Mouse (Mus musculus) limb, embryonic 10.5 days (tissue): ENCODE results near the gene Zfp771. TPM values are rescaled to one million over a fixed set of nuclear protein-coding genes. Genes with fewer than 3 reads are reported as not detected.

ENCODE experiments used
- DNase-seq: peaks from one replicate; pipeline ENCODE4 v3.0.0-alpha.2; 2017; ENCODE audit warnings: low spot score
- H3K27ac ChIP-seq: fragments of 300-500 bp; sonication (generic); 2 replicates; pipeline ENCODE4 v1.5.1; 2016; ENCODE audit warnings: mild to moderate bottlenecking
- H3K27me3 ChIP-seq: fragments of 300-500 bp; sonication (generic); 2 replicates; pipeline ENCODE4 v1.6.1; 2016; ENCODE audit warnings: low read depth, mild to moderate bottlenecking; ENCODE audit not compliant: poor library complexity, severe bottlenecking
- H3K36me3 ChIP-seq: fragments of 300-500 bp; sonication (generic); 2 replicates; pipeline ENCODE4 v1.6.1; 2016; ENCODE audit warnings: mild to moderate bottlenecking, moderate library complexity
- H3K4me1 ChIP-seq: fragments of 300-500 bp; sonication (generic); 2 replicates; pipeline ENCODE4 v1.6.1; 2016
- H3K4me3 ChIP-seq: fragments of 300-500 bp; sonication (generic); 2 replicates; pipeline ENCODE4 v1.5.1; 2016; ENCODE audit warnings: mild to moderate bottlenecking, moderate library complexity
- H3K9me3 ChIP-seq: fragments of 300-500 bp; sonication (generic); replicated peaks from 2 replicates; pipeline ENCODE4 v1.6.1; 2016; ENCODE audit warnings: mild to moderate bottlenecking
- WGBS: fragments of 180-500 bp; shearing (Covaris S2); methylation state at CpG from one replicate; pipeline ENCODE4 v1.1.7; 2016; 5-methylcytosine and 5-hydroxymethylcytosine counted together
- polyA plus RNA-seq: library from polyadenylated mRNA; unstranded; fragments of >200 nt; fragmentation: Nextera tagmentation; extraction: Ambion mirVana; gene quantifications from 2 replicates; pipeline ENCODE4 v1.2.1, GENCODE M21; 2016

The Zfp771 gene
- polyA plus RNA-seq, 1 experiment from 2014 or later: 70.6 TPM

DNA sequence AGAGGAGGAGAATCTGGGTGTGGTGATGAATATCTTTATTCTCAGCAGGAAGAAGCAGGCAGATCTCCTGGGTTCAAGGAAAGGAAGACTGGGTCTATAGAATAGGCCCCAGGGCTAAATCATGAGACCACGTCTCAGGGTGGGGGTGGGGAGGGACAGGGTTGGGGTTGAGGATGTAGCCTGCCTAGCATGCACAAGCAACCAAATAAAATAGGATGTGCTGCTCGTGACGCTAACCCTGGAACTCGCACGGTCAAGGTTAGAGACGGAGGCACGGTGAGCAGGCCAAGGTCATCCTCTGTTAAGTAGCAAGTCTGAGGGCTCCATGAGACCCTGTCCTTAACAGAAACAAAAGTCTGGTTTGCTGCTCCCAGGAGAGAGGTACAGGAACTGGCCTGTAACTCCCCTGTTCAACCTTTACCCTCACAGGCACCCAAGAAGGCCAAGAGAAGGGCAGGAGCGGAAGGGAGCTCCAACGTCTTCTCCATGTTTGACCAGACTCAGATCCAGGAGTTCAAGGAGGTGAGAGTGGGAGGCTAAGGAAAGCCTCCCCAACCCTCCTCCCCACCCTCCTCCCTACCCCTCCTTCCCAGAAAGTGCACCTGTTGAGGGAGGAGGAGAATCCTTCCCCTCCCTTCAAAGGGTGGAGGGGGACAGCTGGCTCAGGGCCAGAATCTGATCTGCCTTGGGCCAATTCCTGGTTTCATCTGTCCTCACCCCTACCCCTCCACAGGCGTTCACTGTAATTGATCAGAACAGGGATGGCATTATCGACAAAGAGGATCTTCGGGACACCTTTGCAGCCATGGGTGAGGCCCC is 31.4 kb upstream of the Zfp771 start:
- Histone ChIP-seq H3K9me3 (no peaks in the 10 kb centered on the region), H3K4me3 (no peak overlapping the region)
- 86% methylated on average over 12 of the region's 12 CpGs for WGBS

DNA sequence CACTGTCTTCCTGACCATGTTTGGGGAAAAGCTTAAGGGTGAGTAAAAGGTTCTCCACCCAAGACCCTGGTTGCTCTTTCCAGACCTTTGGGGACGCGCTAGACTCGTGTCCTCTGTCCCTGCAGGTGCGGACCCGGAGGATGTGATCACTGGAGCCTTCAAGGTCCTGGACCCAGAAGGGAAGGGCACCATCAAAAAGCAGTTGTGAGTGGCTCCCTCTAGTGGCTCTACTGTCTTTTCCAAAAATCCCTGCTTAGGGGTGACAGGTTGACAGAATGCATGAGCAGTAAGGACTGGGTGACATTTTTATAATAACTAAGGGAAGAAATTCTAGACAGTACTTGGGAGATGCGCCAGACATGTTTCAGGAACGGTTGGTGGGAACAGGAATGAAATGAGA is 30.6 kb upstream of the Zfp771 start:
- WGBS: 35% methylated on average over 7 of the region's 7 CpGs
- Histone ChIP-seq H3K27me3 (peaks cover 25% of the 10 kb centered on the region), H3K9me3 (no peaks in the 10 kb centered on the region), H3K4me1 (peaks cover 45% of the 10 kb centered on the region), H3K4me3 (no peak overlapping the region), H3K27ac (no peak overlapping the region), H3K36me3 (no peaks in the 10 kb centered on the region)
- no peak for DNase-seq

More for the DNA sequence above, 31.4 kb upstream of the Zfp771 start:
- Histone ChIP-seq H3K36me3 (no peaks in the 10 kb centered on the region), H3K27ac (no peak overlapping the region), H3K27me3 (peaks cover 25% of the 10 kb centered on the region), H3K4me1 (peaks cover 36% of the 10 kb centered on the region)
- no peak for DNase-seq

DNA sequence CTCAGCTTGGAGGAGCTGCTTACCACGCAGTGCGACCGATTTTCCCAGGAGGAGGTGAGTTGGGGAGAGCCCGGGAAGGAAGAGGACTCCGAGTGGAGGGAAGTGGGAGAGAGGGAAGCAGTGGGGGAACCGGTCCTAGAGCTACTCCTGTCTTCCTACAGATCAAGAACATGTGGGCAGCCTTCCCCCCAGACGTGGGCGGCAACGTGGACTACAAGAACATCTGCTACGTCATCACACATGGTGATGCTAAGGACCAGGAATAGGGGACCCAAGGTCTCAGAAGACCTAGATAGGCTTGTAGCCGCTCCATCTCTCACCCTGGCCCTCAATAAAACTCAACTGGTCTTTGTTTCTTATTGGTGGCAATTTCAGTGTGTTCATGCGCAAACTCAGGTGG is 30.1 kb upstream of the Zfp771 start:
- WGBS: 49% methylated on average over 12 of the region's 12 CpGs
- Histone ChIP-seq H3K4me3 (peak overlapping the region; percentile 48), H3K9me3 (no peaks in the 10 kb centered on the region), H3K27me3 (peaks cover 25% of the 10 kb centered on the region), H3K4me1 (peaks cover 45% of the 10 kb centered on the region), H3K36me3 (no peaks in the 10 kb centered on the region), H3K27ac (peak overlapping the region; percentile 63; the same call in 1 of the 2 replicates)
- no peak for DNase-seq

GRCm38 (mm10) chr7:127214521-127214920 is 29.6 kb upstream of the Zfp771 start:
- Histone ChIP-seq H3K4me3 (peak overlapping the region; percentile 48), H3K27me3 (peaks cover 25% of the 10 kb centered on the region), H3K9me3 (no peaks in the 10 kb centered on the region), H3K27ac (peak overlapping the region; percentile 63; the same call in 1 of the 2 replicates), H3K36me3 (no peaks in the 10 kb centered on the region), H3K4me1 (peaks cover 39% of the 10 kb centered on the region)
- WGBS: 21% methylated on average over 21 of the region's 21 CpGs
- peak; percentile 45 for DNase-seq

GRCm38 (mm10) chr7:127214981-127215871 is 28.8 kb upstream of the Zfp771 start:
- Histone ChIP-seq H3K27me3 (peaks cover 25% of the 10 kb centered on the region), H3K36me3 (no peaks in the 10 kb centered on the region), H3K4me3 (peak overlapping the region; percentile 48), H3K4me1 (peaks cover 34% of the 10 kb centered on the region), H3K9me3 (no peaks in the 10 kb centered on the region), H3K27ac (peak overlapping the region; percentile 63)
- peak; percentile 76 for DNase-seq
- WGBS: 20% methylated on average over 33 of the region's 33 CpGs

DNA sequence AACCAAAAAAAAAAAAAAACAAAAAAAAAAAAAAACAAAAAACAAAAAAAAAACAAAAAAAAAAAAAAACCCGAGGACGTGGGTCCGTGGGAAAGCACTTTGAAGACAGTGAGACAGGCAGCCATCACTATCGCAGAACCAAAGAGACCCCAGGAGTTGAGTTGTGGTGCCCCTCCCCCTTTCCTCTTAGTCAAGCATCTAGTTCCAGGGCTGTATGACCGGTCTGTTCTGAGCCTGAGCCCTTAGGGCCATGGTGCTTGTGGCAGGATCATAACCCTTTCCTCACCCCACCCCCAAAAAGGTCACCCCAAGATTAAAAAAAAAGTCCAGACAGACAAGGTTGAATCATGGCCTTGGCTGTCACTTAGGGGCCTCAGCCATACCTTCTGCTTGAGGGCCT is 27.8 kb upstream of the Zfp771 start:
- H3K27me3 ChIP-seq: peaks cover 25% of the 10 kb centered on the region
- no peaks in the 10 kb centered on the region for H3K36me3 ChIP-seq
- H3K4me3 ChIP-seq: no peak overlapping the region
- peaks cover 34% of the 10 kb centered on the region for H3K4me1 ChIP-seq
- DNase-seq: no peak
- no peak overlapping the region for H3K27ac ChIP-seq
- WGBS: 89% methylated on average over 5 of the region's 5 CpGs
- H3K9me3 ChIP-seq: no peaks in the 10 kb centered on the region

GRCm38 (mm10) chr7:127217475-127217874 is 26.6 kb upstream of the Zfp771 start:
- H3K4me1 ChIP-seq: peaks cover 31% of the 10 kb centered on the region
- 88% methylated on average over 6 of the region's 6 CpGs for WGBS
- no peak overlapping the region for H3K4me3 ChIP-seq
- DNase-seq: no peak
- no peak overlapping the region for H3K27ac ChIP-seq
- peaks cover 23% of the 10 kb centered on the region for H3K27me3 ChIP-seq
- peaks cover 6% of the 10 kb centered on the region for H3K36me3 ChIP-seq
- H3K9me3 ChIP-seq: no peaks in the 10 kb centered on the region

DNA sequence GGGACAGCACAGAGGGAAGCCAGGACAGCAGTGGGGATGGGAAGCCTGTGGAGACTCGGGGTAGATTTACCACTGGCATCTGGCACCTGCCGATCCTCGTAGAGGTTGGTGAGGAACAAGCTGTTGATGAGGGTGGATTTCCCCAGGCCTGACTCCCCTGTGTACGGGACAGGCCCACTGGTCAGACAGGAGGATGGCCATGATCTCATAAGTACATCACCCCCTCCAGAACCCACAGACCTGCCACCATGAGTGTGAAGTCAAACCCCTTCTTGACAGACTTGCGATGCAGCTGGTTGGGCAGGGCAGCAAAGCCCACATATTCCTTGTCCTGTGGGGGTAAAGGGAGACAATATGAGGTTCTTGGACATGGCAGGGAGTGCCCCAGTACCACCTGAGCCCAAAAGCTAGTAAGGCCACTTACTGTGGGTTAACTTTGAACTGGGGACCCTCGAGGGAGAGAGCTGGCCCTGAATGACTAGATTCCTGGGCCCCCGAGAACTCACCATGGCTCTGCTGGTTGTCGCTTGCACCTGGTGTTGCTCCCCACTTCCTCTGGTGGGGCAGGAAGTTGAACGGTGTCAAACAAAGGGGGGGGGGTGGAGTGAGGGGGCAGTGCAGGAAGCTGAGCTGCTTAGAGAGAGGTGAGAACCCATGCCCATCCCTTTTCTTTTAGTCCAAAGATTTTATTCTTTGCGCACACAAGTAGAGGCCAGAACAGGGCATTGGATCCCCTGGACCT is 26.0 kb upstream of the Zfp771 start:
- Histone ChIP-seq H3K27me3 (peaks cover 18% of the 10 kb centered on the region), H3K4me3 (no peak overlapping the region), H3K4me1 (peaks cover 31% of the 10 kb centered on the region), H3K27ac (peak overlapping the region; percentile 25; the same call in 1 of the 2 replicates), H3K9me3 (no peaks in the 10 kb centered on the region), H3K36me3 (peaks cover 11% of the 10 kb centered on the region)
- WGBS: 80% methylated on average over 10 of the region's 10 CpGs
- no peak for DNase-seq

GRCm38 (mm10) chr7:127218670-127219069 is 25.4 kb upstream of the Zfp771 start:
- H3K27me3 ChIP-seq: peaks cover 13% of the 10 kb centered on the region
- 93% methylated on average over 4 of the region's 4 CpGs for WGBS
- no peak overlapping the region for H3K27ac ChIP-seq
- DNase-seq: no peak
- H3K4me3 ChIP-seq: no peak overlapping the region
- H3K9me3 ChIP-seq: no peaks in the 10 kb centered on the region
- peaks cover 31% of the 10 kb centered on the region for H3K4me1 ChIP-seq
- peaks cover 17% of the 10 kb centered on the region for H3K36me3 ChIP-seq

GRCm38 (mm10) chr7:127220440-127220839 is 23.6 kb upstream of the Zfp771 start:
- no peak for DNase-seq
- H3K4me3 ChIP-seq: no peak overlapping the region

DNA sequence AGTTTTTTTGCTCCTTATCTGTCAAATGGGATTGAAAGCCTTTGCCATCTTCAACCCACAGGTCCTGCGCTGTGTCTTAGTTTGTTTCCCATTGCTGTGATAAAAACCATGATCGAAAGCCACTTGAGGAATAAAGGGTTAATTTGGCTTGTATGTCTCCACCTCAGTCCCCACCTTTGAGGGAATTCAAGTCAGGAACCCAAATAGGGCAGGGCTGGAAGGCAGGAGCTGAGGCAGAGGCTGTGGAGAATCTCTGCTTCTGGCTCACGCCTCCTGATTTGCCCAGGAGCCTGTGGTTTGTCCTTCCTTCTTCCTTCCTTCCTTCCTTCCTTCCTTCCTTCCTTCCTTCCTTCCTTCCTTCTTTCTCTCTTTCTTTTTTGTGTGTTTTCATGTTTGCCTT is 21.0 kb upstream of the Zfp771 start:
- WGBS: 95% methylated on average over 3 of the region's 3 CpGs
- DNase-seq: no peak

More at GRCm38 (mm10) chr7:127220440-127220839, 23.6 kb upstream of the Zfp771 start:
- H3K27me3 ChIP-seq: no peaks in the 10 kb centered on the region
- peaks cover 14% of the 10 kb centered on the region for H3K4me1 ChIP-seq
- H3K36me3 ChIP-seq: peaks cover 19% of the 10 kb centered on the region
- H3K9me3 ChIP-seq: no peaks in the 10 kb centered on the region
- 90% methylated on average over 6 of the region's 6 CpGs for WGBS
- H3K27ac ChIP-seq: no peak overlapping the region

More for the DNA sequence above, 21.0 kb upstream of the Zfp771 start:
- peaks cover 4% of the 10 kb centered on the region for H3K4me1 ChIP-seq
- no peaks in the 10 kb centered on the region for H3K27me3 ChIP-seq
- peaks cover 23% of the 10 kb centered on the region for H3K36me3 ChIP-seq
- H3K9me3 ChIP-seq: no peaks in the 10 kb centered on the region
- H3K4me3 ChIP-seq: no peak overlapping the region
- no peak overlapping the region for H3K27ac ChIP-seq
